Mouse (Mus musculus) left cerebral cortex, adult 2 months (tissue): ENCODE data around the gene Rabl2. TPM values are rescaled to one million over a fixed set of nuclear protein-coding genes. Genes with fewer than 3 reads are reported as not detected.

Experiments used
- DNase-seq, 2 experiments: peaks; one replicate each; pipeline ENCODE4 v3.0.0; 2021 to 2022; ENCODE audit warnings: low spot score in 2 of 2, mixed read lengths in 1 of 2; ENCODE audit errors: extremely low spot score in 1 of 2
- H3K27ac ChIP-seq: fragments of 200-600 bp; 2 replicates; pipeline ENCODE4 v1.8.1; 2022
- H3K4me3 ChIP-seq: fragments of 200-600 bp; 2 replicates; pipeline ENCODE4 v1.8.1; 2022
- CTCF ChIP-seq: fragments of 200-600 bp; IDR thresholded peaks from 2 replicates; pipeline ENCODE4 v1.8.1; 2022; ENCODE audit warnings: antibody characterized with exemption, mild to moderate bottlenecking, moderate library complexity
- intact Hi-C: fragments of 180-260 bp; cut with DNase I; formaldehyde crosslinking; loops from one replicate; pipeline ENCODE4 v1.15.1; 2025
- total RNA-seq, 2 experiments: library from RNA; stranded (reverse); gene quantifications; 2 replicates each; pipeline ENCODE4 v1.2.3; 2021

Rabl2 gene
- total RNA-seq, 2 experiments from 2014 or later, result 35.7 to 44.6 TPM

- no peak for DNase-seq
- no peak; the same call in 1 of the 2 replicates for TF ChIP-seq CTCF
- intact Hi-C loops, result no loop called here
- Histone ChIP-seq H3K27ac (no peak overlapping the region; the same call in 1 of the 2 replicates), H3K4me3 (peak overlapping the region; percentile 9; the same call in 1 of the 2 replicates)
Measured at GRCm38 (mm10) chr15:89547824-89548601, 43.7 kb downstream of the Rabl2 start.

DNA sequence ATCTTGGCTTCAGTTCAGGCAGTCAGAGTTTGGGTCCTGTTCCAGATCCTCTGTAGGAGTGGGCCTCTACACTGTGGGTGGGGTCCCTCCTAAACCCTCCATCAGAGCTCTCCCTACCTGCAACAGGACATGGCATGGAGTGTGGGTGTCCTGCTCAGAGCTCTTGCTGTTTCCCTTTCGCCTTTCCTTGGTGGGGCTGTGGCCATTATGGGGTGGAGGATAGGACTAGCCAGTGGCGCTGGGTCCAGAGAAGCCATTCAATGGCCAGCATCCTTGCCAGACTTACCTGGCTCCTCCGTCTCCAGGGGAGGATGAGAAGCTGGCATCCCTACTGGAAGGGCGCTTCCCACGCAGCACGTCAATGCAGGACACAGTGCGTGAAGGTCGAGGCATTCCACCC, 44.4 kb downstream of the Rabl2 start:
- intact Hi-C loops, result no loop called here
- no peak for DNase-seq
- Histone ChIP-seq H3K27ac (no peak overlapping the region), H3K4me3 (no peak overlapping the region)
- no peak for TF ChIP-seq CTCF

GRCm38 (mm10) chr15:89544171-89544570, 47.6 kb downstream of the Rabl2 start:
- Histone ChIP-seq H3K4me3 (no peak overlapping the region), H3K27ac (no peak overlapping the region)
- intact Hi-C loops, result no loop called here
- no peak for DNase-seq
- TF ChIP-seq CTCF, result no peak

- intact Hi-C loops, result loop anchor here (5.0 kb wide), 1 partner anchor 37 kb away; the partner anchor contains the start of gene Shank3
- Histone ChIP-seq H3K4me3 (peak overlapping the region; percentile 51), H3K27ac (peak overlapping the region; percentile 93)
- DNase-seq, result peak in 1 of 2 experiments; percentile 13
- no peak for TF ChIP-seq CTCF
Measured at GRCm38 (mm10) chr15:89533843-89534207, 57.9 kb downstream of the Rabl2 start.

- intact Hi-C loops, result loop anchor here (5.0 kb wide), 1 partner anchor 36 kb away; the partner anchor contains the start of gene Shank3
- peak in 1 of 2 experiments; percentile 40 for DNase-seq
- Histone ChIP-seq H3K27ac (peak overlapping the region; percentile 93), H3K4me3 (peak overlapping the region; percentile 51)
- no peak for TF ChIP-seq CTCF
Measured at GRCm38 (mm10) chr15:89532924-89533842, 58.5 kb downstream of the Rabl2 start.

Other genes starting within 250 kb of the Rabl2 start
- gene Lmf2, start 236.3 kb downstream of the Rabl2 start, total RNA-seq, result 10 to 100 TPM; 18.8 to 19.8 TPM
- 100 to 1,000 TPM; 108 TPM for gene Ncaph2, start 236.2 kb downstream of the Rabl2 start, total RNA-seq
- gene Sco2, start 218.1 kb downstream of the Rabl2 start, total RNA-seq, result 10 to 100 TPM; 28.5 to 29.1 TPM
- 1 to 10 TPM in 1 of 2 experiments, under 1 TPM in 1; 0.77 to 2.1 TPM for gene Tymp, start 214.9 kb downstream of the Rabl2 start, total RNA-seq
- gene Odf3b, start 212.6 kb downstream of the Rabl2 start, total RNA-seq, result 1 to 10 TPM; 1.1 to 1.8 TPM
- gene Klhdc7b, start 207.0 kb downstream of the Rabl2 start, total RNA-seq, result under 1 TPM; 0.35 to 0.72 TPM
- gene Syce3, start 181.4 kb downstream of the Rabl2 start, total RNA-seq, result not detected
- 1 to 10 TPM; 2.3 to 3.0 TPM for gene Cpt1b, start 166.1 kb downstream of the Rabl2 start, total RNA-seq
- gene C730034F03Rik, start 162.3 kb downstream of the Rabl2 start, total RNA-seq, result 1 to 10 TPM; 2.2 to 2.7 TPM
- not detected for gene Gm44502, start 162.2 kb downstream of the Rabl2 start, total RNA-seq
- gene Chkb, start 162.0 kb downstream of the Rabl2 start, total RNA-seq, result 10 to 100 TPM; 42.5 to 45.2 TPM
- 100 to 1,000 TPM; 227 to 234 TPM for gene Mapk8ip2, start 138.0 kb downstream of the Rabl2 start, total RNA-seq
- gene Arsa, start 114.5 kb downstream of the Rabl2 start, total RNA-seq, result 10 to 100 TPM; 32.0 to 33.0 TPM
- 100 to 1,000 TPM; 222 to 239 TPM for gene Shank3, start 92.3 kb downstream of the Rabl2 start, total RNA-seq
- 1 to 10 TPM in 1 of 2 experiments, under 1 TPM in 1; 0.58 to 1.7 TPM for gene Acr, start 23.6 kb downstream of the Rabl2 start, total RNA-seq
- 10 to 100 TPM; 15.0 to 16.0 TPM for gene Syt10, start 249.9 kb upstream of the Rabl2 start, total RNA-seq